Mouse (Mus musculus): Measurements from ENCODE around the gene Retreg2. TPM values are rescaled to one million over a fixed set of nuclear protein-coding genes. Genes with fewer than 3 reads are reported as not detected.

Gene Retreg2
- polyA plus RNA-seq, 1 experiment, result 44.3 TPM

- Histone ChIP-seq H3K27ac (ENCODE audit: insufficient read depth, low read length) (no peak overlapping the region), H3K4me1 (ENCODE audit: control insufficient read depth, insufficient read depth, low read length) (no peaks in the 10 kb centered on the region), H3K4me3 (ENCODE audit: insufficient read depth, low read length) (no peak overlapping the region)
- TF ChIP-seq POLR2A (IDR thresholded peaks at IDR 0.05; ENCODE audit: low read depth, low read length), result no peak
Measured at GRCm38 (mm10) chr1:75138448-75138847, 4.1 kb upstream of the Retreg2 start.

DNA sequence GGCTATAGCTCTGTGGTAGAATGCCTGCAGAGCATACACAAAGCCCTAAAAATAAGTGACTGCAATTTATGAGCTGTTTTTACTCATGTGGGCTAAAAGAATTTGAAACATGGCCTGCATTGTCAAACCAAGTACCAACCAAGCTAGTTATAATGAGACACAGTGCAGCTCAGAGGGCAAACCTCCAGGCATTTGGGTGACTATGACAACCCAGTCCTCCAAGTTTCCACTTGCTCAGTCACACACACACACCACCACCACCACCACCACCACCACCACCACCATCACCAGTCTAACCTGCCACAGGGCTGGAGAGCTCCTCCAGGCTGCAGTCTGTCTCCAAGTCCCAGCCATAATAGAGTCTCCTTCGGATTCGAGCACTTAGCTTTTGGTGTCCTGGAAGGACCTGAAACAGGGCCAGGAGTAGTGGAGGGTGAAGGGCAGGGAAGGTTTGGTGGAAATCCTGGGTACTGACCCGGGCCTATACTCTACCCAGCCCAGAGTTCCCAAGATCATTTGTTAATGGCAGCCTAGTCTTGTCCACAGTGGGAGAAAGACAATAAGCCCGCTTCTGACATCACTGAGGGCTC, 1.9 kb upstream of the Retreg2 start:
- H3K4me3 ChIP-seq (ENCODE audit: insufficient read depth, low read length), result peak overlapping the region; percentile 50
- H3K4me1 ChIP-seq (ENCODE audit: control insufficient read depth, insufficient read depth, low read length), result 0 out of 2 replicates have a peak, but pooled peaks cover 6% of the 10 kb centered on the region
- TF ChIP-seq POLR2A (IDR thresholded peaks at IDR 0.05; ENCODE audit: low read depth, low read length) (no peak; the same call in 1 of the 2 replicates), CTCF (IDR thresholded peaks at IDR 0.05; ENCODE audit: borderline replicate concordance, insufficient read depth, low read length) (no peak)
- H3K27ac ChIP-seq (ENCODE audit: insufficient read depth, low read length), result peak overlapping the region; percentile 87

GRCm38 (mm10) chr1:75141486-75142190, 940 bp upstream of the Retreg2 start:
- TF ChIP-seq POLR2A (IDR thresholded peaks at IDR 0.05; ENCODE audit: low read depth, low read length), result peak; percentile 87
- TF ChIP-seq CTCF (IDR thresholded peaks at IDR 0.05; ENCODE audit: borderline replicate concordance, insufficient read depth, low read length), result no peak

DNA sequence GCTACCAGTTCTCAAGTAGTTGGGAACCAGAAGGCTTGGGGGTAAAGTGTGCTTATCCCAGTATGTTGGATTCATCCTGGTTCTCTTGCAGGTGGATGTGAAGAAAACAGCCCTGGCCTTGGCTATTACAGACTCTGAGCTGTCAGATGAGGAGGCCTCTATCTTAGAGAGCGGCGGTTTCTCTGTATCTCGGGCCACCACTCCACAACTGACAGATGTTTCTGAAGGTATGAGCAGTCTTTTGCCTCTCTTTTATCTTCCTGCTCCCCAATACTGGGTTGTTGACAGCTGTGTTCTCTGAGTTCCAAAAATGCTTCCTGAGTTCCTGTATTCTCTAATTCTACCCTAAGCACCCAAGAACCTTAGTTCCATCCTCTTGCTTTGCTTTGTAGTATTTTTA, 3.0 kb downstream of the Retreg2 start:
- H3K4me3 ChIP-seq (ENCODE audit: insufficient read depth, low read length), result no peak overlapping the region
- no peak overlapping the region for H3K27ac ChIP-seq (ENCODE audit: insufficient read depth, low read length)
- H3K4me1 ChIP-seq (ENCODE audit: control insufficient read depth, insufficient read depth, low read length), result 0 out of 2 replicates have a peak, but pooled peaks cover 6% of the 10 kb centered on the region
- TF ChIP-seq CTCF (IDR thresholded peaks at IDR 0.05; ENCODE audit: borderline replicate concordance, insufficient read depth, low read length), result no peak
- TF ChIP-seq POLR2A (IDR thresholded peaks at IDR 0.05; ENCODE audit: low read depth, low read length), result no peak

More at GRCm38 (mm10) chr1:75141486-75142190, 940 bp upstream of the Retreg2 start:
- Histone ChIP-seq H3K4me1 (ENCODE audit: control insufficient read depth, insufficient read depth, low read length) (0 out of 2 replicates have a peak, but pooled peaks cover 6% of the 10 kb centered on the region), H3K27ac (ENCODE audit: insufficient read depth, low read length) (peak overlapping the region; percentile 87), H3K4me3 (ENCODE audit: insufficient read depth, low read length) (peak overlapping the region; percentile 50)

GRCm38 (mm10) chr1:75147411-75148135, 5.0 kb downstream of the Retreg2 start:
- Histone ChIP-seq H3K27ac (ENCODE audit: insufficient read depth, low read length) (no peak overlapping the region), H3K4me3 (ENCODE audit: insufficient read depth, low read length) (no peak overlapping the region), H3K4me1 (ENCODE audit: control insufficient read depth, insufficient read depth, low read length) (0 out of 2 replicates have a peak, but pooled peaks cover 6% of the 10 kb centered on the region)
- no peak for TF ChIP-seq CTCF (IDR thresholded peaks at IDR 0.05; ENCODE audit: borderline replicate concordance, insufficient read depth, low read length)
- no peak for TF ChIP-seq POLR2A (IDR thresholded peaks at IDR 0.05; ENCODE audit: low read depth, low read length)

DNA sequence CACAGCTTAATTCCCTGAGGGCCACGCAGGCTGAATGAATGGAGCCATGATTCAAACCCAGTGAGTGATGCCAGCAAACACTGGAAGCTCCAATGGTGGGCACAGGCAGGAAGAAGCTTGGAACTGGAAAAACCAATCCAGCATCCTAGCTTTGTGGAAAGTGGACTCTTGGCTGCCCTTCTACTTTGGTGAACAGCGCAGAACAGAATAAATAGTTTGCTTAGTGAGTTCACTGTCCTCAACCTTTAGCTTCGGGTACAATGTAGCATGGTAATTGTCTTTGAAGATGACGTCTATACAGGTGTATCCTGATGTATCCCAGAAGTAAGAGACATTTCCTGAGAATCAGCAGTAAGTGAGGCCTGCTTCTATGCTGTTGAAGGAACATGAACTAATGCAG, 6.1 kb downstream of the Retreg2 start:
- Histone ChIP-seq H3K27ac (ENCODE audit: insufficient read depth, low read length) (no peak overlapping the region), H3K4me3 (ENCODE audit: insufficient read depth, low read length) (no peak overlapping the region), H3K4me1 (ENCODE audit: control insufficient read depth, insufficient read depth, low read length) (0 out of 2 replicates have a peak, but pooled peaks cover 6% of the 10 kb centered on the region)
- no peak for TF ChIP-seq POLR2A (IDR thresholded peaks at IDR 0.05; ENCODE audit: low read depth, low read length)
- no peak for TF ChIP-seq CTCF (IDR thresholded peaks at IDR 0.05; ENCODE audit: borderline replicate concordance, insufficient read depth, low read length)

DNA sequence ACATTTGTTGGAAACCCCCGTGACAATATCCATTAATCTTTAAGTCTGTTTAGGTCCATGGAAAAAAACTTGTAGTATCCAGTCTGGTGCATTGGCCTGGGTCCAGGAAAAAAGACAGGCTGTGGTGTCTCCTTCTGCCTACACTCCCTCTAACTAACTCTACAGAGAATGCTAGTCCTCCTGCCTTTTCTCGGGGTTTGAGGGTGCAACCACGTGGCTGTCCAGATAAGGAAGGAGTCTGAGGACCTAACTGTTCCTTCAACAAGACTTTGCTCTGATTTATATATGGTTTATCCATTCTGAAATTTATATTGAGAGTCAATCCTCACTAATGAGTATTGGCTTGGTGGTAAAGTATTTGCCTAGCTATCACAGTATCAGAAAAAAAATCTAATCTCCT, 13.3 kb downstream of the Retreg2 start:
- no peak for TF ChIP-seq CTCF (IDR thresholded peaks at IDR 0.05; ENCODE audit: borderline replicate concordance, insufficient read depth, low read length)
- TF ChIP-seq POLR2A (IDR thresholded peaks at IDR 0.05; ENCODE audit: low read depth, low read length), result no peak
- H3K4me3 ChIP-seq (ENCODE audit: insufficient read depth, low read length), result no peak overlapping the region
- no peak overlapping the region for H3K27ac ChIP-seq (ENCODE audit: insufficient read depth, low read length)
- H3K4me1 ChIP-seq (ENCODE audit: control insufficient read depth, insufficient read depth, low read length), result no peaks in the 10 kb centered on the region

- no peak overlapping the region for H3K4me3 ChIP-seq (ENCODE audit: insufficient read depth, low read length)
- TF ChIP-seq CTCF (IDR thresholded peaks at IDR 0.05; ENCODE audit: borderline replicate concordance, insufficient read depth, low read length), result no peak
- no peak for TF ChIP-seq POLR2A (IDR thresholded peaks at IDR 0.05; ENCODE audit: low read depth, low read length)
- no peaks in the 10 kb centered on the region for H3K4me1 ChIP-seq (ENCODE audit: control insufficient read depth, insufficient read depth, low read length)
- H3K27ac ChIP-seq (ENCODE audit: insufficient read depth, low read length), result no peak overlapping the region
Measured at GRCm38 (mm10) chr1:75158990-75159389, 16.4 kb downstream of the Retreg2 start.

GRCm38 (mm10) chr1:75159540-75160255, 17.1 kb downstream of the Retreg2 start:
- H3K4me1 ChIP-seq (ENCODE audit: control insufficient read depth, insufficient read depth, low read length), result no peaks in the 10 kb centered on the region
- no peak overlapping the region for H3K4me3 ChIP-seq (ENCODE audit: insufficient read depth, low read length)
- TF ChIP-seq CTCF (IDR thresholded peaks at IDR 0.05; ENCODE audit: borderline replicate concordance, insufficient read depth, low read length) (no peak), POLR2A (IDR thresholded peaks at IDR 0.05; ENCODE audit: low read depth, low read length) (no peak)
- H3K27ac ChIP-seq (ENCODE audit: insufficient read depth, low read length), result no peak overlapping the region
